Mouse (Mus musculus) midbrain, postnatal 0 days (tissue): Measurements from ENCODE around the gene Rho. TPM values are rescaled to one million over a fixed set of nuclear protein-coding genes. Genes with fewer than 3 reads are reported as not detected.

Source experiments
- ATAC-seq: fragments of 200-750 bp; cut with Nextera tagmentation; 2 replicates; pipeline ENCODE4 v1.8.0; 2017; ENCODE audit warnings: moderate number of reproducible peaks, mild to moderate bottlenecking, moderate TSS enrichment, moderate library complexity; ENCODE audit not compliant: low FRiP score
- DNase-seq: peaks from one replicate; pipeline ENCODE4 v3.0.0-alpha.2; 2015; ENCODE audit warnings: low spot score
- H3K27ac ChIP-seq: fragments of 300-500 bp; sonication (generic); 2 replicates; pipeline ENCODE4 v1.5.1; 2014; ENCODE audit warnings: low read depth, mild to moderate bottlenecking, low read length, mixed read lengths
- H3K27me3 ChIP-seq: fragments of 300-500 bp; sonication (generic); 2 replicates; pipeline ENCODE4 v1.6.1; 2014; ENCODE audit warnings: low read length, control low read depth, mixed read lengths; ENCODE audit not compliant: insufficient read depth
- H3K36me3 ChIP-seq: fragments of 300-500 bp; sonication (generic); 2 replicates; pipeline ENCODE4 v1.6.1; 2014; ENCODE audit warnings: low read length, control low read depth, mixed read lengths; ENCODE audit not compliant: insufficient read depth
- H3K4me1 ChIP-seq: fragments of 300-500 bp; sonication (generic); 2 replicates; pipeline ENCODE4 v1.6.1; 2014; ENCODE audit warnings: mild to moderate bottlenecking, control low read depth, antibody characterized with exemption, low read length, mixed read lengths; ENCODE audit not compliant: insufficient read depth
- H3K4me2 ChIP-seq: fragments of 300-500 bp; sonication (generic); 2 replicates; pipeline ENCODE4 v1.6.1; 2014; ENCODE audit warnings: low read depth, mild to moderate bottlenecking, low read length, mixed read lengths; ENCODE audit not compliant: poor library complexity, severe bottlenecking
- H3K4me3 ChIP-seq: fragments of 300-500 bp; sonication (generic); 2 replicates; pipeline ENCODE4 v1.5.1; 2014; ENCODE audit warnings: low read depth, mild to moderate bottlenecking, low read length, moderate library complexity
- H3K9ac ChIP-seq: fragments of 300-500 bp; sonication (generic); replicated peaks from 2 replicates; pipeline ENCODE4 v1.6.1; 2014; ENCODE audit warnings: mild to moderate bottlenecking, low read length, moderate library complexity, mixed read lengths; ENCODE audit not compliant: poor library complexity, severe bottlenecking
- H3K9me3 ChIP-seq: fragments of 300-500 bp; sonication (generic); 2 replicates; pipeline ENCODE4 v1.6.1; 2016; ENCODE audit warnings: low read length, control low read depth
- CTCF ChIP-seq: IDR thresholded peaks from 2 replicates; pipeline ENCODE4 v1.5.1; 2016; ENCODE audit warnings: antibody characterized with exemption, mild to moderate bottlenecking
- WGBS: fragments of 180-500 bp; shearing (Covaris S2); extraction: QIAGEN DNeasy Blood & Tissue Kit; methylation state at CpG from one replicate; pipeline ENCODE4 v1.1.7; 2014; 5-methylcytosine and 5-hydroxymethylcytosine counted together
- polyA plus RNA-seq: library from polyadenylated mRNA; unstranded; fragments of >200 nt; fragmentation: Nextera tagmentation; extraction: Ambion mirVana; gene quantifications from 2 replicates; pipeline ENCODE4 v1.2.1, GENCODE M21; 2015
- total RNA-seq: library from RNA; depleted of rRNA; stranded (reverse); fragments of >200 nt; gene quantifications from 2 replicates; pipeline ENCODE4 v1.2.3, GENCODE M21; 2014; rRNA removed

Rho gene
- 0.11 TPM in 1 of 2 replicates, not detected in the other for total RNA-seq
- 0.12 and 0.39 TPM in 2 replicates for polyA plus RNA-seq

GRCm38 (mm10) chr6:115931639-115932038 lies at the start of gene Rho:
Gene Rho, plus strand, starts transcription at chr6:115931748.
- ATAC-seq, result no peak
- Histone ChIP-seq H3K36me3 (no peaks in the 10 kb centered on the region), H3K27me3 (no peaks in the 10 kb centered on the region), H3K4me1 (no peaks in the 10 kb centered on the region), H3K4me2 (no peak within 1 kb of the TSS), H3K4me3 (no peak within 1 kb of the TSS), H3K9me3 (no peaks in the 10 kb centered on the region), H3K27ac (no peak within 1 kb of the TSS), H3K9ac (no peak within 1 kb of the TSS)
- no peak for DNase-seq
- TF ChIP-seq CTCF, result no peak
- 89% methylated on average over 14 of the region's 14 CpGs for WGBS

GRCm38 (mm10) chr6:115884018-115884417 lies 47.5 kb upstream of the Rho start:
- no peak for TF ChIP-seq CTCF
- H3K9me3 ChIP-seq, result no peaks in the 10 kb centered on the region
- H3K9ac ChIP-seq, result no peak overlapping the region
- no peak overlapping the region for H3K27ac ChIP-seq
- no peak overlapping the region for H3K4me2 ChIP-seq
- H3K4me3 ChIP-seq, result no peak overlapping the region
- H3K4me1 ChIP-seq, result no peaks in the 10 kb centered on the region
- no peak for ATAC-seq
- H3K27me3 ChIP-seq, result no peaks in the 10 kb centered on the region
- no peak for DNase-seq
- peaks cover 34% of the 10 kb centered on the region for H3K36me3 ChIP-seq

- no peak overlapping the region for H3K27ac ChIP-seq
- TF ChIP-seq CTCF, result no peak
- H3K36me3 ChIP-seq, result peaks cover 25% of the 10 kb centered on the region
- no peaks in the 10 kb centered on the region for H3K9me3 ChIP-seq
- H3K9ac ChIP-seq, result no peak overlapping the region
- DNase-seq, result no peak
- H3K4me1 ChIP-seq, result no peaks in the 10 kb centered on the region
- ATAC-seq, result no peak
- H3K4me2 ChIP-seq, result no peak overlapping the region
- H3K27me3 ChIP-seq, result no peaks in the 10 kb centered on the region
- H3K4me3 ChIP-seq, result no peak overlapping the region
- WGBS, result 80% methylated on average over 4 of the region's 4 CpGs
Observed at GRCm38 (mm10) chr6:115886894-115887293, 44.7 kb upstream of the Rho start.

DNA sequence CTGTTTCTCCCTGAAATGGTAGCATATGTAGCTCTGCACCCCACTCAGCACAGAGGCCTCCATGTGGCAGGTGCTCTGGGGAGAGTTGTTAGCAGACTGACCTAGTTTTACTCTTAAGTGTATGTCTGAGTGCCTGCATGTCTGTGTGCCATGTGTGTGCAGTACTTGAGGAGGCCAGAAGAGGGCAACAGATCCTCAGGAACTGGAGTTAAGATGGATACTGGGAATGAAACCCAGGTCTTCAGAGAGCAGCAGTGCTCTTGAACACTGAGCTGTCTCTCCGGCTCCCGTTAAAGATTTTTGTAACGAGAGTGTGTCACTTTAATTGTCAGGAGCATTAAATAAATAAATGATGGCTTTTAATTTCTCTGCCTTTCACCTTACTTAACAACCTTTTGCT lies 43.3 kb upstream of the Rho start:
- Histone ChIP-seq H3K4me1 (no peaks in the 10 kb centered on the region), H3K27me3 (no peaks in the 10 kb centered on the region), H3K27ac (no peak overlapping the region), H3K36me3 (peaks cover 29% of the 10 kb centered on the region), H3K4me3 (no peak overlapping the region), H3K4me2 (no peak overlapping the region), H3K9ac (no peak overlapping the region), H3K9me3 (no peaks in the 10 kb centered on the region)
- TF ChIP-seq CTCF, result peak; percentile 65
- 94% methylated on average over 3 of the region's 3 CpGs for WGBS
- no peak for ATAC-seq
- DNase-seq, result no peak

DNA sequence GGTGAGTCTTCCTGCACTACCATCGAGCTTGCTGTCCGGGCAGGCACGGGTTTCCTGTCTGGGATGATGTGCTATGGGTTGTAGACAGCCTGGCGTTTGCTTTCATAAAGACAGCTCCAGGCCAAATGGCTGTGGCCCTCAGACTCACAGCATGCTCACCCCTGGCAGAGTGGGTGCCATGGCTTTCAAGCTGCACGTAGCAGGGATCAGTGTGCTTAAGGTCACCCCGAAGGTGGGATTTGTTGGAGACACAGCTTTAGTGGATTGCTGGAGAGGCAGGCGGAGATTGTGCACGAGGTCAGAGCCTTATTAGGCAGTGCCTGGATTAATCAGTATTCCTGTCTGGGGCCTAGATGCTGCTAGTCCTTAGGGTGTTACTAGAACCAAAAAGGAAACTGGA lies 40.9 kb upstream of the Rho start:
- no peak for DNase-seq
- Histone ChIP-seq H3K4me1 (no peaks in the 10 kb centered on the region), H3K36me3 (peaks cover 30% of the 10 kb centered on the region), H3K4me2 (no peak overlapping the region), H3K9ac (no peak overlapping the region), H3K27ac (no peak overlapping the region; the same call in 1 of the 2 replicates), H3K9me3 (no peaks in the 10 kb centered on the region), H3K4me3 (no peak overlapping the region), H3K27me3 (no peaks in the 10 kb centered on the region)
- TF ChIP-seq CTCF, result no peak
- ATAC-seq, result 0 out of 2 replicates have a peak, but pooled peaks have one; percentile 41
- 77% methylated on average over 8 of the region's 8 CpGs for WGBS

- no peak overlapping the region for H3K4me2 ChIP-seq
- peaks cover 30% of the 10 kb centered on the region for H3K36me3 ChIP-seq
- H3K9me3 ChIP-seq, result no peaks in the 10 kb centered on the region
- ATAC-seq (no peak), DNase-seq (no peak)
- no peak overlapping the region for H3K27ac ChIP-seq
- H3K9ac ChIP-seq, result no peak overlapping the region
- no peaks in the 10 kb centered on the region for H3K4me1 ChIP-seq
- no peak overlapping the region for H3K4me3 ChIP-seq
- no peaks in the 10 kb centered on the region for H3K27me3 ChIP-seq
- 59% methylated on average over 6 of the region's 6 CpGs for WGBS
- TF ChIP-seq CTCF, result no peak
Observed at GRCm38 (mm10) chr6:115891061-115891460, 40.5 kb upstream of the Rho start.
